Mouse (Mus musculus) layer of hippocampus, adult 8-10 months (tissue): ENCODE measurements around the gene Bcl9. TPM values are rescaled to one million over a fixed set of nuclear protein-coding genes. Genes with fewer than 3 reads are reported as not detected.
A peak's percentile ranks its signal among the peaks of the same experiment; 100 is the strongest.

ENCODE experiments used
- DNase-seq, 2 experiments: peaks; one replicate each; pipeline ENCODE4 v3.0.0; 2022; ENCODE audit warnings: low spot score in 2 of 2
- total RNA-seq, 4 experiments: library from RNA; stranded (reverse); gene quantifications; 2 replicates each; pipeline ENCODE4 v1.2.4; 2022

Gene Bcl9
- total RNA-seq, 4 experiments from 2014 or later: 59.3 to 69.9 (median 65.3) TPM

DNA sequence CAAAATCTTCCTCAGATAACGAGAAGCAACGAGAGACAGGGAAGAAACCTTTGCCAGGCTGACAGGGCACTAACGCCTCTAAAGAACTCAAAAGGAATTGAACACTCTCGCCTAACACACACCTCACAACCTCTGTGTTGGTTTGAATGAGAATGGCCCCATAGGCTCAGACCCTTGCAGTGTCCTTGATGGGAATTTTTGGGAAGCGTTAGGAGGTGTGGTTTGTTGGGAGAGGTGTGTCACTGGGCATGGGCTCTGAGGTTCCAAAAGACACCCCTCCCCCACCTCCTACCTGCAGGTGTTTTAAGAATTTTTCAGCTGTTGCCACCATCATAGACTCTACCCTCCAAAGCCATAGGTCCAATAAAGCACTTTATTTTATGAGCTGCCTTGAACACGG lies 118.8 kb downstream of the Bcl9 start:
- DNase-seq: no peak

- no peak for DNase-seq
Observed at GRCm38 (mm10) chr3:97172632-97173031, 125.1 kb downstream of the Bcl9 start.

DNA sequence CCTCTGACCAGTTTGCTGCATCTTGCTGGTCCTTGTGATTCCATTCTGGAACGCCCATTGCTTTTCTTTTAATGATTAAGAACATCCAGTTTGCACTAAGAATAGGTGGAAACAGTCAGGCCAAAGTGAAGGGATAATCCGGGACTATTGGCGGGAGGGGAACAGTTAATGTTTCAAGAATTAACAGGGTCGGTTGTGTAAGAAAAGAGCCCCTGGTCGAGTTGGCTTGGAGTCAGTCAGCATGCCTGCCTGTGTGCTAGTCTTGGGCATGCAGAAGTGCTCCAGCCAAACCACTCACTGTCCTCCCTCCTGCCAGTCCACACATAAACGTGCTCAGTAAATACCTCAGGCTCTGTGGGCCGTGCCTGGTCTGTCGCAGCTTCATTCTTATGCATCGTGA lies 125.5 kb downstream of the Bcl9 start:
- no peak for DNase-seq

DNA sequence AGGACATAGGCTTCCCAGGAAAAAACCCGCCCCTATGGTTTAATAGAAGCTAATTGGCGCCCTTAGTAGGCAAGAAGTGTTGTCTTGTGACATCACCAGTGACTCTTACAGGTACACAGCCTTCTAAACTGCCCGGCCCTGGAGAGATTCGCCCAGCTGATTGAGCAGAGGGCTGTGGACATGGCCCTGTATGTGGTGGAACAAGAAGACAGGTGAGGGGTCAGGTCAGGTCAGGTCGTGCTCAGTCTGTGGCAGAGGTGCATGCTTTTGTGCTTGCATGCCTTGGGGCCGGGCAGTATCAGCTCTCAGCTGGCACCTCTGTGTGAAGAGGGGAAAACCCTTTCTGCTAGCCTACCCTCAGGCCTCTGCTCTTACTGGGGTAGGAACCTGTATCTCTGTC lies 126.2 kb downstream of the Bcl9 start:
- DNase-seq: no peak

GRCm38 (mm10) chr3:97167126-97167525 lies 130.6 kb downstream of the Bcl9 start:
- DNase-seq: peak in 1 of 2 experiments; percentile 1

DNA sequence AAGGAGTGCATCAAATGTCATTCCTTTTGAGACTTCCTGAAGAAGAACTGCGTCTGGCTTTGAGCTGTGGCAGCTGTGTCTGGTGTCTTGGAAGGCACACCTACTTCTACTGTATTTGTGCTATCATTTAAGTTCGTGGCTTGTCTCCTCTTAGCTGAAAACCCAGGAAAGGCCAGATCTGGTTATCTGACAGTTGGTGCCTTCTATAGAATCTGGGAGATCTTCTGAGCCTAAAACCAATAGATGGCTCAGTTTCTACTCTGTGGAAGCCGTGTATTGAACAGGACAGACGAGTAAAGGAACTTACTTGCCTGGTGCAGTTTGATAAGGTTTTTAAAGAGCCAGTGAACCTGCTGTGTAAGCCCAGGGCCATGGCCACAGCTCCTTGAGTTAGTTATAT lies 133.2 kb downstream of the Bcl9 start:
- no peak for DNase-seq

GRCm38 (mm10) chr3:97161773-97162172 lies 135.9 kb downstream of the Bcl9 start:
- DNase-seq: no peak

DNA sequence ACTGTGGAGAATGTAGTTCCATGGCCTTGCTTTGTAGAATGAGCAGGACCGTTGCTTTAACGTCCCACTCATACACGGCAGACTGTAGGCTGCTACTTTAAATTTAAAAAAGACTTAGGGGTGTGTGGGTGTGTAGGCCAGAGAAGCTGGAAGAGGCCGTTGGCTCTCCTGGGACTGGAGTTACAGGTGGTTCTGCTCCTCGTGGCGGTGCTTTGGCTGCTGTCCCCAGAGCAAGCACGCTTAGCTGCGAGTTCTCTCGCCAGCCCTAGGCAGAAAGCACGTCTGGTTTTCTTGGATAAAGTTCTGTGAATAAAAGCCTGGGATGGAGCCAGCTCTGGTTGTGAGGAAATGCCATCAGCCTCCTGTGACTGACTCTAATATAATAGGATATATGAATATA lies 136.8 kb downstream of the Bcl9 start:
- peak in 1 of 2 experiments; percentile 30 for DNase-seq

- DNase-seq: no peak
Observed at GRCm38 (mm10) chr3:97159986-97160385, 137.7 kb downstream of the Bcl9 start.

- DNase-seq: no peak
Observed at GRCm38 (mm10) chr3:97159509-97159850, 138.2 kb downstream of the Bcl9 start.

DNA sequence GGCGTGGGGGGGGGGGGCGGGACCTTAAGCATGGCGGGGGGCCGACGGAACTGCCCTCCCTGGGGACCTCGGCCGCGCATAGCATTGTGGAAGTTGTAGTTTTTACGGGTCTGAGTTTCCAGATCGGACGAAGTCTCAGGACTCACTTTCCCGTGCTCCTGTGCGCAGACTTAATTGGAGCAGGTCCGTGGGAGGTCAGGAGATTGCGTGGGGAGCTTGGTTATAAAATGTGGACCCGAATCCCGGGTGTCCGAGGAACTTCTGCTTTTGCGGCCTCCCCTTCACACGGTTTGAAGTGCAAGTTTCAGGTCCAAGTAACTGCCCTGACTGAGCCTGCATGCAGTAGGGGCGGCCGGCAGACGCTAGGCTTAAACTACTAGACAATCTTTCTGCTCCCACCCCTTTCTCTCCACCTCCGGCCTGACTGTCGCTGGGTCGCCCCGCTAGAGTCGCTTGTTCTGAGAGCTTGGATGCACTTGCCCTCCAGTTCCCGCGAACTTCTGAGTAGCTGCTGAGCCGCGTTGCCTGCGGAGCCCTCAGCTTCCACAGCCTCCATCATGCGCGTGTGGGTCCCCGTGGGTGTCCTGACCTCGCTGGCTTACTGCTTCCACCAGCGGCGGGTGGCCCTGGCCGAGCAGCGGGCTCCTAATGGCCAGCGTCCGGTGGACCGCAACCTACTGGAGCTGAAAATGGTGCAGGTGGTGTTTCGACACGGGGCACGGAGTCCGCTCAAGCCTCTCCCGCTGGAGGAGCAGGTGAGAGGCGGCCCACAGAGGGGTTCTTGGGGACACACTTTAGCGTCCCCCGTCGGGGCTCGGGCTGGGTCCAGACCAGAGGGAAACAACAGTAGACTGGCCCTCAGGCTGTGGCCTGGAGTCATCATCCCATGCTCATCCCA lies 138.9 kb downstream of the Bcl9 start, which contains the start of gene Acp6:
Gene Acp6 (plus strand): TSS at position 167 of the 898 bp plus-strand sequence.
- peak; percentile 91 to 94 for DNase-seq

DNA sequence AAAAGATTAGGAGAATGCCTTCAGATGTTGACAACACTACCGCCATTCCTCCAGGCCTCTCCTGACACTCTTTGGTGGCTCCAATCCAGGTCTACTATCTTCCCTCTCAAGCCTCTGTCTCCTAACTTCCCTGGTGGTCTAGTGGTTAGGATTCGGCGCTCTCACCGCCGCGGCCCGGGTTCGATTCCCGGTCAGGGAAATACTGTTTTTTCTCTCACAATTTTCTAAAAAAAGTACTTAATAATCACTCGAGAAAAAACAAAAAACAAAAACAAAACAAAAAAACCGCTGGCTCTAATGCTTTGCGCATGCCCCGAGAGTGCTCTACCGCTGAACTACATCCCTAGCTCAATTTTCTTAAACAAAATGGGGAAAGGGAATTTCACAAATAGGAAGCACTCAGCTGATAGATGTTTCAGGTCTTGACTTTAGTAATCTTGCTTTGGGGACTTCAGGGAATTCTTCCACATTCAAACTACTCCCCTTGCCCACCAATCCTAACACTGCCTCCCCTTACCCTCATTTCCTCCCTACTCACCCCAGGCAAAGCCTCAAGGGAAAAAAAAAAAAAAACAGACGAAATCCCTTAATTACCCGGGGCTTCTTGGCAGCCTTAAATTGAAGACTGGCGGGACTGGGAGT lies 139.6 kb downstream of the Bcl9 start:
- peak; percentile 85 to 95 for DNase-seq

DNA sequence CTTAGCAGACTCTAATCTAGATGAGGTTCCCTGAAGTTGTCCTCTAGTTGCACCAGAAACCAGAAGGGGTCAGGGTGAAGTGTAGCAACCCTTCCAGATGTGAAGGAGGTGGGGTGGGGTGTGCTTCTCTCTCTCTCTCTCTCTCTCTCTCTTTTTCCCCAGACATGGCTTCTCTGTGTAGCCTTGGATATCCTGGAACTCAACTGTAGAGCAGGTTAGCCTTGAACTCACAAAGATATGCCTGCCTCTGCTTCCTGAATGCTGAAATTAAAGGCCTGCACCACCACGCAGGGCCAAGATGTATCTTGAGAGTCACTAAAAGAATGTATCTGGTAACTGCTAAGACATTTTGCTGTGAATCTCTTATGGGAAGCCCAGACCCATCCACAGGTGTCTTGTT lies 140.4 kb downstream of the Bcl9 start:
- DNase-seq: no peak

DNA sequence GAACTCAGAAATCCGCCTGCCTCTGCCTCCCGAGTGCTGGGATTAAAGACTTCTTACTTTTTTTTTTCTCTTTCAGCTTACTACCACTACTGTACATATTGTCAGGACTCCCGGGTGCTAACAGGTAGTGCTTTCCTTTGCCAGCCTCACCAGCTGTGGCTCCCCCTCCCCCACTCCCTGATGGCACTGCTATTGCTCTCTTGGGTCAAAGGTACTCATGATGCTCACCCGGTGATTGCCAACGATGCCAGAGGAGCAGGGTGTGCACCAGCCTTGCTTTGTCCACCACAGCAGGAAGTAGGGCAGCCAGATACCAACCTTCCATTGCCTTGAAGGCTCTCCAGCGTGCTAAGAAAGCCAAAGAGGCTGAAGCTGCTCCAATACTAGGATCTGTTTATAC lies 141.3 kb downstream of the Bcl9 start:
- DNase-seq: no peak

Other genes with a start within 250 kb of the Bcl9 start
- 10 to 100 TPM; 31.7 to 40.8 (median 37.7) TPM for gene Acp6, start 139.1 kb downstream of the Bcl9 start, total RNA-seq
- not detected for gene Olfr1402, start 124.1 kb upstream of the Bcl9 start, total RNA-seq